Mouse (Mus musculus) CH12.LX (cell line): ENCODE data around the gene Rbm33. TPM values are rescaled to one million over a fixed set of nuclear protein-coding genes. Genes with fewer than 3 reads are reported as not detected.

Experiments used
- DNase-seq: peaks from one replicate; pipeline ENCODE4 v3.0.0-alpha.2; 2013; ENCODE audit errors: extremely low read depth
- H3K27ac ChIP-seq: 2 replicates; pipeline ENCODE4 v1.5.1; 2012; ENCODE audit warnings: low read depth, mild to moderate bottlenecking, control low read depth, moderate library complexity; ENCODE audit not compliant: insufficient read depth
- H3K27me3 ChIP-seq: replicated peaks from 2 replicates; pipeline ENCODE3; 2012; ENCODE audit warnings: inconsistent platforms
- H3K36me3 ChIP-seq, 2 experiments: replicated peaks in 1 of 2; 2 replicates each; pipeline versions ENCODE3 to v1.6.1; 2012; ENCODE audit warnings: inconsistent platforms in 1 of 2, low read length in 1 of 2, mild to moderate bottlenecking in 1 of 2, mixed read lengths in 1 of 2, moderate library complexity in 1 of 2; ENCODE audit not compliant: control insufficient read depth in 1 of 2, insufficient read depth in 1 of 2
- H3K4me1 ChIP-seq, 2 experiments: 2 replicates each; pipeline ENCODE4 v1.6.1; 2012; ENCODE audit warnings: inconsistent platforms in 1 of 2, moderate library complexity in 1 of 2; ENCODE audit not compliant: insufficient read depth in 2 of 2, control insufficient read depth in 1 of 2
- H3K4me2 ChIP-seq: 2 replicates; pipeline ENCODE4 v1.6.1; 2012; ENCODE audit warnings: low read depth, mild to moderate bottlenecking, control low read depth; ENCODE audit not compliant: poor library complexity, insufficient read depth, severe bottlenecking
- H3K4me3 ChIP-seq, 3 experiments: fragments of 150-350 bp in 1 of 3; sonication (generic) in 1 of 3; replicated peaks in 1 of 3; 2 replicates each; pipeline versions ENCODE3 to v1.5.1; 2011 to 2012; ENCODE audit warnings: low read depth in 2 of 3, low read length in 2 of 3, mild to moderate bottlenecking in 2 of 3, moderate library complexity in 2 of 3, control low read depth in 1 of 3, improper control_type of control experiment in 1 of 3, inconsistent platforms in 1 of 3, mixed read lengths in 1 of 3; ENCODE audit not compliant: poor library complexity in 1 of 3
- H3K79me2 ChIP-seq: replicated peaks from 2 replicates; pipeline ENCODE4 v1.6.1; 2012; ENCODE audit warnings: mild to moderate bottlenecking, moderate library complexity; ENCODE audit not compliant: control insufficient read depth, poor library complexity, insufficient read depth, severe bottlenecking; ENCODE audit errors: extremely low read depth
- H3K9ac ChIP-seq: 2 replicates; pipeline ENCODE4 v1.6.1; 2012; ENCODE audit warnings: low read depth, mild to moderate bottlenecking, control low read depth, moderate library complexity; ENCODE audit not compliant: insufficient read depth
- H3K9me3 ChIP-seq: replicated peaks from 2 replicates; pipeline ENCODE3; 2012; ENCODE audit warnings: low read length, inconsistent platforms, mixed read lengths
- BHLHE40 ChIP-seq: IDR thresholded peaks from 2 replicates; pipeline ENCODE4 v1.6.1; 2011; ENCODE audit warnings: mild to moderate bottlenecking, low read depth, low read length, improper control_type of control experiment
- CHD2 ChIP-seq: IDR thresholded peaks from 2 replicates; pipeline ENCODE4 v1.6.1; 2011; ENCODE audit warnings: low read length, improper control_type of control experiment
- ELF1 ChIP-seq: IDR thresholded peaks from 2 replicates; pipeline ENCODE4 v1.6.1; 2014; ENCODE audit warnings: low read depth, mild to moderate bottlenecking, inconsistent platforms, low read length, improper control_type of control experiment
- EP300 ChIP-seq: IDR thresholded peaks from 2 replicates; pipeline ENCODE4 v1.6.1; 2011; ENCODE audit warnings: low read length, improper control_type of control experiment
- ETS1 ChIP-seq: conservative IDR thresholded peaks from 2 replicates; pipeline ENCODE4 v1.6.1; 2012; ENCODE audit warnings: low read depth, mild to moderate bottlenecking, inconsistent platforms, low read length, improper control_type of control experiment, moderate library complexity
- GABPA ChIP-seq: IDR thresholded peaks from 2 replicates; pipeline ENCODE4 v1.6.1; 2012; ENCODE audit warnings: low read depth, low read length, improper control_type of control experiment, inconsistent platforms; ENCODE audit not compliant: insufficient replicate concordance
- HCFC1 ChIP-seq: IDR thresholded peaks from 2 replicates; pipeline ENCODE4 v1.6.1; 2012; ENCODE audit warnings: low read depth, mild to moderate bottlenecking, inconsistent platforms, low read length, improper control_type of control experiment
- IRF4 ChIP-seq: IDR thresholded peaks from 2 replicates; pipeline ENCODE4 v1.6.1; 2014; ENCODE audit warnings: low read depth, mild to moderate bottlenecking, inconsistent platforms, low read length, improper control_type of control experiment
- JUN ChIP-seq: IDR thresholded peaks from 2 replicates; pipeline ENCODE4 v1.6.1; 2011; ENCODE audit warnings: low read depth, mild to moderate bottlenecking, low read length, improper control_type of control experiment, moderate library complexity; ENCODE audit not compliant: insufficient read depth
- KAT2A ChIP-seq: IDR thresholded peaks from 2 replicates; pipeline ENCODE4 v1.6.1; 2012; ENCODE audit warnings: low read length, improper control_type of control experiment, inconsistent platforms; ENCODE audit not compliant: insufficient replicate concordance
- MAX ChIP-seq: IDR thresholded peaks from 2 replicates; pipeline ENCODE4 v1.6.1; 2011; ENCODE audit warnings: low read length, improper control_type of control experiment
- MAZ ChIP-seq: IDR thresholded peaks from 2 replicates; pipeline ENCODE4 v1.6.1; 2012; ENCODE audit warnings: low read depth, mild to moderate bottlenecking, inconsistent platforms, low read length, improper control_type of control experiment, moderate library complexity
- MEF2A ChIP-seq: IDR thresholded peaks from 2 replicates; pipeline ENCODE4 v1.6.1; 2014; ENCODE audit warnings: low read depth, mild to moderate bottlenecking, inconsistent platforms, low read length, improper control_type of control experiment, borderline replicate concordance
- MYC ChIP-seq: IDR thresholded peaks from 2 replicates; pipeline ENCODE4 v1.6.1; 2011; ENCODE audit warnings: low read depth, mild to moderate bottlenecking, improper control_type of control experiment, low read length
- NELFE ChIP-seq: IDR thresholded peaks from 2 replicates; pipeline ENCODE4 v1.6.1; 2011; ENCODE audit warnings: low read depth, low read length, improper control_type of control experiment
- NRF1 ChIP-seq: IDR thresholded peaks from 2 replicates; pipeline ENCODE4 v1.6.1; 2014; ENCODE audit warnings: low read depth, mild to moderate bottlenecking, inconsistent platforms, low read length, improper control_type of control experiment, moderate library complexity
- PAX5 ChIP-seq: IDR thresholded peaks from 2 replicates; pipeline ENCODE4 v1.6.1; 2012; ENCODE audit warnings: low read length, inconsistent platforms, mixed read lengths
- POLR2AphosphoS2 ChIP-seq: IDR thresholded peaks from 2 replicates; pipeline ENCODE4 v1.6.1; 2011; ENCODE audit warnings: low read depth, low read length, improper control_type of control experiment
- RCOR1 ChIP-seq: conservative IDR thresholded peaks from 2 replicates; pipeline ENCODE4 v1.6.1; 2012; ENCODE audit warnings: low read depth, mild to moderate bottlenecking, inconsistent platforms, low read length, improper control_type of control experiment
- TBP ChIP-seq: conservative IDR thresholded peaks from 2 replicates; pipeline ENCODE4 v1.6.1; 2011; ENCODE audit warnings: low read depth, low read length, improper control_type of control experiment
- TCF12 ChIP-seq: IDR thresholded peaks from 2 replicates; pipeline ENCODE4 v1.6.1; 2014; ENCODE audit warnings: low read depth, mild to moderate bottlenecking, inconsistent platforms, low read length, improper control_type of control experiment
- USF2 ChIP-seq: conservative IDR thresholded peaks from 2 replicates; pipeline ENCODE4 v1.6.1; 2011; ENCODE audit warnings: low read depth, low read length, improper control_type of control experiment
- ZC3H11A ChIP-seq: IDR thresholded peaks from 2 replicates; pipeline ENCODE4 v1.6.1; 2012; ENCODE audit warnings: low read depth, mild to moderate bottlenecking, inconsistent platforms, low read length, improper control_type of control experiment
- ZKSCAN1 ChIP-seq: IDR thresholded peaks from 2 replicates; pipeline ENCODE4 v1.6.1; 2012; ENCODE audit warnings: low read depth, inconsistent platforms, low read length, improper control_type of control experiment, borderline replicate concordance
- dilution Hi-C: fragments of 300-500 bp; cut with MboI; formaldehyde crosslinking; loops from 2 replicates; pipeline ENCODE4 v1.14.3; 2020; ENCODE audit warnings: low sequenced_read_pairs; ENCODE audit not compliant: extremely low pct_unique_long_range_greater_than_20kb, extremely low pct_ligation_motif_present
- in situ Hi-C: fragments of 300-500 bp; cut with MboI; formaldehyde crosslinking; loops from 3 replicates; pipeline ENCODE4 v1.14.3; 2019; ENCODE audit warnings: low sequenced_read_pairs, low pct_ligation_motif_present, low pct_unique_long_range_greater_than_20kb, mixed read lengths
- polyA plus RNA-seq: library from polyadenylated mRNA; unstranded; fragments of >175 nt; gene quantifications from 2 replicates; pipeline ENCODE4 v1.2.1, GENCODE M21; 2012; ENCODE audit warnings: low read depth; ENCODE audit not compliant: insufficient read length
- total RNA-seq, 2 experiments: library from RNA; depleted of rRNA; stranded (reverse); fragments of 300-350 nt in 1 of 2; fragments of >200 nt in 1 of 2; gene quantifications; 2 replicates each; pipeline ENCODE4 v1.2.3; 2012 to 2014

Rbm33 gene
- total and polyA plus RNA-seq, 3 experiments: 7.4 to 50.3 (median 15.1) TPM

DNA sequence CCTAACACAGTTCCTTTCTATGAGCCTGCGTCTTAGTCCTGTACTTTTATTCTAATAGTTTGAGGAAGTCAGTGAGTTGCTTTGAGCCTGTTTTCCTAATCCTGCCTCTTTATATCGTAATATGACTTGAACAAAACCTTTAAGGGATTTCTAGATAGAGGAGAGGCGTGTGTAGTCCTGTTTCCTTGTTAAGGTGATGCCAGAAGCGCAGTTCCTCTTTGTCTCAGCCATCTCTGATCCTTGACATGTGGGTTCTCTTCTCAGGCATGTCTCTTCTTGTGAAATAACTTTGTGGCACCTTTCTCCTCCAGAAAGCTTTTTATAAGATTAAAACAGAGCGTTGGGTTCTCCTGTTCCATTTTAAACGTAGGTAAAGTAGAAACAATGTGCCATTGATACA lies 73.3 kb downstream of the Rbm33 start:
- H3K27me3 ChIP-seq: no peaks in the 10 kb centered on the region
- H3K4me2 ChIP-seq: no peak overlapping the region
- H3K9me3 ChIP-seq: no peaks in the 10 kb centered on the region
- TF ChIP-seq JUN (no peak), MAX (no peak), MYC (no peak), ETS1 (no peak), EP300 (no peak), KAT2A (no peak), ZC3H11A (no peak), NELFE (no peak), RCOR1 (no peak), PAX5 (no peak), POLR2AphosphoS2 (no peak), ELF1 (no peak)
- H3K4me1 ChIP-seq: peaks cover 0 to 12% of the 10 kb centered on the region in 2 experiments; a peak in 1 of 4 replicates
- in situ Hi-C loops: loop anchor here (25.0 kb wide), 1 partner anchor 253 kb away; no protein-coding TSS in a partner anchor
- peaks cover 53 to 79% of the 10 kb centered on the region in 2 experiments for H3K36me3 ChIP-seq
- peaks cover 1% of the 10 kb centered on the region; the same call in 1 of the 2 replicates for H3K79me2 ChIP-seq
- DNase-seq: no peak
- H3K4me3 ChIP-seq: no peak overlapping the region
- dilution Hi-C loops: no loop called here
- H3K27ac ChIP-seq: no peak overlapping the region
- no peak overlapping the region for H3K9ac ChIP-seq

DNA sequence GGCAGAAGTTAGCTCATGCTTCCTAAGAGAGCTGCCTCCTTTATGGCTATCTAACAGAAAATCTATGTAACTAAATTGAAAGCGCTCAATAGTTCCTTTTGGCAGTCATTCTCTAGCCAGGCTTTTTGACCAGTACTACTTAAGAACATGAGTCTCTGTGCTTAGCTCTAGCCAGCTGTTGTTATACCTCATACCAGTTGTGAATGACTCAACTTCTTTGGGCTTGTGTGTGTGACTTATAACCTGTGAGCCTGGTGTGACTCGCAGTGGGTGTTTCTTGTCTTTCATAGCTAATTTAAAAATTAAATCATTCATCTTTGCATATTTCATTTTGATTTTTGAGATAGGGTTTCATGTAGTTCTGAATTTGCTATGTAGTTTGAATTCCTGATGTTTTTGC lies 80.4 kb downstream of the Rbm33 start:
- Histone ChIP-seq H3K27me3 (no peaks in the 10 kb centered on the region), H3K9ac (no peak overlapping the region), H3K4me3 (no peak overlapping the region), H3K36me3 (peaks cover 39 to 82% of the 10 kb centered on the region in 2 experiments), H3K4me2 (no peak overlapping the region), H3K27ac (no peak overlapping the region), H3K9me3 (no peaks in the 10 kb centered on the region), H3K79me2 (peaks cover 20% of the 10 kb centered on the region), H3K4me1 (peaks cover 0 to 14% of the 10 kb centered on the region in 2 experiments; a peak in 1 of 4 replicates)
- in situ Hi-C loops (loop anchor here (25.0 kb wide), 1 partner anchor 260 kb away; no protein-coding TSS in a partner anchor), dilution Hi-C loops (no loop called here)
- TF ChIP-seq ZC3H11A (no peak), KAT2A (no peak), ZKSCAN1 (no peak), TCF12 (no peak), IRF4 (no peak), GABPA (no peak), NRF1 (no peak), TBP (no peak), CHD2 (no peak), HCFC1 (no peak), MAZ (no peak), USF2 (no peak), MYC (no peak), BHLHE40 (no peak), MEF2A (no peak), POLR2AphosphoS2 (no peak)
- DNase-seq: no peak
